Mouse (Mus musculus) lung, embryonic 16.5 days (tissue): ENCODE measurements around the gene Adgrl3. TPM values are rescaled to one million over a fixed set of nuclear protein-coding genes. Genes with fewer than 3 reads are reported as not detected.

ENCODE experiments used
- ATAC-seq: fragments of 200-750 bp; cut with Nextera tagmentation; 2 replicates; pipeline ENCODE4 v1.8.0; 2017; ENCODE audit warnings: low read depth, mild to moderate bottlenecking, moderate library complexity
- H3K27ac ChIP-seq: fragments of 300-500 bp; sonication (generic); 2 replicates; pipeline ENCODE4 v1.5.1; 2014; ENCODE audit warnings: mild to moderate bottlenecking, control low read depth, low read length
- H3K27me3 ChIP-seq: fragments of 300-500 bp; sonication (generic); 2 replicates; pipeline ENCODE4 v1.6.1; 2014; ENCODE audit warnings: low read depth, low read length, mixed read lengths; ENCODE audit not compliant: control insufficient read depth, insufficient read depth
- H3K36me3 ChIP-seq: fragments of 300-500 bp; sonication (generic); 2 replicates; pipeline ENCODE4 v1.6.1; 2014; ENCODE audit warnings: low read length; ENCODE audit not compliant: control insufficient read depth, insufficient read depth
- H3K4me1 ChIP-seq: fragments of 300-500 bp; sonication (generic); replicated peaks from 2 replicates; pipeline ENCODE4 v1.6.1; 2014; ENCODE audit warnings: low read length, mixed read lengths; ENCODE audit not compliant: control insufficient read depth, insufficient read depth
- H3K4me2 ChIP-seq: fragments of 300-500 bp; sonication (generic); 2 replicates; pipeline ENCODE4 v1.6.1; 2014; ENCODE audit warnings: low read depth, low read length, control low read depth
- H3K4me3 ChIP-seq: fragments of 300-500 bp; sonication (generic); 2 replicates; pipeline ENCODE4 v1.5.1; 2014; ENCODE audit warnings: mild to moderate bottlenecking, low read length, control low read depth
- H3K9ac ChIP-seq: fragments of 300-500 bp; sonication (generic); 2 replicates; pipeline ENCODE4 v1.6.1; 2014; ENCODE audit warnings: low read length, control low read depth
- H3K9me3 ChIP-seq: fragments of 300-500 bp; sonication (generic); 2 replicates; pipeline ENCODE4 v1.6.1; 2016; ENCODE audit warnings: low read length; ENCODE audit not compliant: control insufficient read depth
- WGBS: fragments of 180-500 bp; shearing (Covaris S2); extraction: QIAGEN DNeasy Blood & Tissue Kit; methylation state at CpG from one replicate; pipeline ENCODE4 v1.1.7; 2014; 5-methylcytosine and 5-hydroxymethylcytosine counted together
- polyA plus RNA-seq: library from polyadenylated mRNA; unstranded; fragments of >200 nt; fragmentation: Nextera tagmentation; extraction: Ambion mirVana; gene quantifications from 2 replicates; pipeline ENCODE4 v1.2.1, GENCODE M21; 2015

Adgrl3 gene
- polyA plus RNA-seq, 1 experiment from 2014 or later: 13.8 TPM

GRCm38 (mm10) chr5:81738286-81739032 lies 718.5 kb downstream of the Adgrl3 start:
- no peaks in the 10 kb centered on the region for H3K9me3 ChIP-seq
- H3K4me1 ChIP-seq: no peaks in the 10 kb centered on the region
- no peaks in the 10 kb centered on the region for H3K36me3 ChIP-seq
- H3K27ac ChIP-seq: no peak overlapping the region
- no peak overlapping the region for H3K4me3 ChIP-seq
- ATAC-seq: no peak
- 76% methylated on average over 3 of the region's 3 CpGs for WGBS
- H3K27me3 ChIP-seq: no peaks in the 10 kb centered on the region
- no peak overlapping the region for H3K4me2 ChIP-seq
- no peak overlapping the region for H3K9ac ChIP-seq

GRCm38 (mm10) chr5:81752426-81752825 lies 732.5 kb downstream of the Adgrl3 start:
- ATAC-seq: no peak
- Histone ChIP-seq H3K9me3 (no peaks in the 10 kb centered on the region), H3K4me1 (no peaks in the 10 kb centered on the region), H3K4me2 (no peak overlapping the region), H3K36me3 (no peaks in the 10 kb centered on the region), H3K27me3 (no peaks in the 10 kb centered on the region), H3K9ac (no peak overlapping the region), H3K27ac (no peak overlapping the region), H3K4me3 (no peak overlapping the region)
- 92% methylated on average over 3 of the region's 3 CpGs for WGBS

- Histone ChIP-seq H3K4me3 (no peak overlapping the region), H3K27ac (no peak overlapping the region), H3K4me2 (no peak overlapping the region), H3K36me3 (no peaks in the 10 kb centered on the region), H3K9me3 (no peaks in the 10 kb centered on the region), H3K9ac (no peak overlapping the region), H3K4me1 (no peaks in the 10 kb centered on the region), H3K27me3 (no peaks in the 10 kb centered on the region)
- no peak for ATAC-seq
- 85% methylated on average over 2 of the region's 2 CpGs for WGBS
Measured at GRCm38 (mm10) chr5:81755711-81756110, 735.8 kb downstream of the Adgrl3 start.

GRCm38 (mm10) chr5:81757093-81757725 lies 737.3 kb downstream of the Adgrl3 start:
- no peaks in the 10 kb centered on the region for H3K36me3 ChIP-seq
- no peak for ATAC-seq
- no peaks in the 10 kb centered on the region for H3K27me3 ChIP-seq
- no peaks in the 10 kb centered on the region for H3K9me3 ChIP-seq
- no peak overlapping the region for H3K4me2 ChIP-seq
- H3K9ac ChIP-seq: no peak overlapping the region
- H3K4me1 ChIP-seq: no peaks in the 10 kb centered on the region
- 77% methylated on average over 7 of the region's 7 CpGs for WGBS
- H3K27ac ChIP-seq: no peak overlapping the region
- H3K4me3 ChIP-seq: no peak overlapping the region

- Histone ChIP-seq H3K27me3 (no peaks in the 10 kb centered on the region), H3K4me1 (no peaks in the 10 kb centered on the region), H3K4me3 (no peak overlapping the region), H3K36me3 (no peaks in the 10 kb centered on the region), H3K9ac (no peak overlapping the region), H3K27ac (no peak overlapping the region), H3K9me3 (no peaks in the 10 kb centered on the region), H3K4me2 (no peak overlapping the region)
- ATAC-seq: no peak
- 87% methylated on average over 5 of the region's 5 CpGs for WGBS
Measured at GRCm38 (mm10) chr5:81776234-81776633, 756.3 kb downstream of the Adgrl3 start.

GRCm38 (mm10) chr5:81776746-81777145 lies 756.8 kb downstream of the Adgrl3 start:
- Histone ChIP-seq H3K27ac (no peak overlapping the region), H3K4me2 (no peak overlapping the region), H3K4me1 (no peaks in the 10 kb centered on the region), H3K4me3 (no peak overlapping the region), H3K9ac (no peak overlapping the region), H3K36me3 (no peaks in the 10 kb centered on the region), H3K9me3 (no peaks in the 10 kb centered on the region), H3K27me3 (no peaks in the 10 kb centered on the region)
- 73% methylated on average over 5 of the region's 5 CpGs for WGBS
- no peak for ATAC-seq

- no peak overlapping the region for H3K4me2 ChIP-seq
- no peaks in the 10 kb centered on the region for H3K9me3 ChIP-seq
- 39% methylated on average over 8 of the region's 8 CpGs for WGBS
- H3K4me1 ChIP-seq: peaks cover 3% of the 10 kb centered on the region
- H3K36me3 ChIP-seq: no peaks in the 10 kb centered on the region
- ATAC-seq: no peak
- H3K4me3 ChIP-seq: no peak overlapping the region
- no peak overlapping the region for H3K27ac ChIP-seq
- no peak overlapping the region for H3K9ac ChIP-seq
- no peaks in the 10 kb centered on the region for H3K27me3 ChIP-seq
Measured at GRCm38 (mm10) chr5:81784770-81785169, 764.8 kb downstream of the Adgrl3 start.

- Histone ChIP-seq H3K4me1 (no peaks in the 10 kb centered on the region), H3K27ac (no peak overlapping the region), H3K4me3 (no peak overlapping the region), H3K9ac (no peak overlapping the region), H3K36me3 (no peaks in the 10 kb centered on the region), H3K9me3 (no peaks in the 10 kb centered on the region; the same call in 1 of the 2 replicates), H3K27me3 (no peaks in the 10 kb centered on the region), H3K4me2 (no peak overlapping the region)
- 80% methylated on average over 1 of the region's 1 CpGs for whole genome bisulfite sequencing
- ATAC-seq: no peak
Measured at GRCm38 (mm10) chr5:81790710-81791109, 770.8 kb downstream of the Adgrl3 start.

- Histone ChIP-seq H3K4me3 (no peak overlapping the region), H3K4me2 (no peak overlapping the region), H3K27me3 (no peaks in the 10 kb centered on the region), H3K4me1 (no peaks in the 10 kb centered on the region), H3K36me3 (no peaks in the 10 kb centered on the region), H3K9me3 (no peaks in the 10 kb centered on the region; the same call in 1 of the 2 replicates), H3K9ac (no peak overlapping the region), H3K27ac (no peak overlapping the region)
- ATAC-seq: no peak
- 93% methylated on average over 9 of the region's 9 CpGs for WGBS
Measured at GRCm38 (mm10) chr5:81794125-81794524, 774.2 kb downstream of the Adgrl3 start.
